Mouse (Mus musculus): ENCODE results near the gene Efna4. TPM values are rescaled to one million over a fixed set of nuclear protein-coding genes. Genes with fewer than 3 reads are reported as not detected.
A peak's percentile ranks its signal among the peaks of the same experiment; 100 is the strongest.

The Efna4 gene
- polyA plus RNA-seq, 1 experiment from 2014 or later = 9.8 TPM

GRCm38 (mm10) chr3:89379388-89380131 is 41.7 kb upstream of the Efna4 start:
- Histone ChIP-seq H3K9ac (no peak overlapping the region), H3K9me3 (no peaks in the 10 kb centered on the region), H3K27ac (no peak overlapping the region), H3K4me1 (replicated peaks) (peaks cover 22% of the 10 kb centered on the region), H3K27me3 (no peaks in the 10 kb centered on the region), H3K4me2 (peak overlapping the region; percentile 85; the same call in 1 of the 2 replicates), H3K4me3 (no peak overlapping the region), H3K36me3 (no peaks in the 10 kb centered on the region)
- ATAC-seq (ENCODE audit: low FRiP score) = no peak
- WGBS = 89% methylated on average over 31 of the region's 31 CpGs

- no peaks in the 10 kb centered on the region for H3K9me3 ChIP-seq
- H3K4me3 ChIP-seq = peak overlapping the region; percentile 57
- under 1% methylated on average over 28 of the region's 29 CpGs for WGBS
- H3K27ac ChIP-seq = peak overlapping the region; percentile 30
- ATAC-seq (ENCODE audit: low FRiP score) = peak; percentile 86
- H3K4me2 ChIP-seq = peak overlapping the region; percentile 85
- no peaks in the 10 kb centered on the region for H3K36me3 ChIP-seq
- H3K4me1 ChIP-seq (replicated peaks) = peaks cover 22% of the 10 kb centered on the region
- peak overlapping the region; percentile 80 for H3K9ac ChIP-seq
- peaks cover 1% of the 10 kb centered on the region; the same call in 1 of the 2 replicates for H3K27me3 ChIP-seq
Measured at GRCm38 (mm10) chr3:89378394-89379067, 40.7 kb upstream of the Efna4 start.

GRCm38 (mm10) chr3:89377831-89378230 is 40.0 kb upstream of the Efna4 start:
- Histone ChIP-seq H3K4me3 (no peak overlapping the region), H3K9ac (0 out of 2 replicates have a peak overlapping the region, but pooled peaks have one; percentile 80)
- 74% methylated on average over 4 of the region's 4 CpGs for WGBS

GRCm38 (mm10) chr3:89373581-89374231 is 35.9 kb upstream of the Efna4 start:
- Histone ChIP-seq H3K27ac (no peak overlapping the region), H3K9me3 (no peaks in the 10 kb centered on the region), H3K36me3 (no peaks in the 10 kb centered on the region), H3K9ac (no peak overlapping the region), H3K4me2 (no peak overlapping the region), H3K4me1 (replicated peaks) (peaks cover 10% of the 10 kb centered on the region), H3K27me3 (peaks cover 7% of the 10 kb centered on the region; the same call in 1 of the 2 replicates), H3K4me3 (no peak overlapping the region)
- 44% methylated on average over 5 of the region's 5 CpGs for WGBS
- ATAC-seq (ENCODE audit: low FRiP score) = no peak

More at GRCm38 (mm10) chr3:89377831-89378230, 40.0 kb upstream of the Efna4 start:
- peak; percentile 4; the same call in 1 of the 2 replicates for ATAC-seq (ENCODE audit: low FRiP score)
- Histone ChIP-seq H3K4me2 (peak overlapping the region; percentile 85; the same call in 1 of the 2 replicates), H3K27ac (no peak overlapping the region), H3K9me3 (no peaks in the 10 kb centered on the region), H3K4me1 (replicated peaks) (peaks cover 22% of the 10 kb centered on the region), H3K27me3 (peaks cover 4% of the 10 kb centered on the region; the same call in 1 of the 2 replicates), H3K36me3 (no peaks in the 10 kb centered on the region)

- Histone ChIP-seq H3K4me3 (no peak overlapping the region), H3K27me3 (peaks cover 8% of the 10 kb centered on the region), H3K36me3 (no peaks in the 10 kb centered on the region), H3K9ac (no peak overlapping the region), H3K9me3 (no peaks in the 10 kb centered on the region), H3K27ac (no peak overlapping the region), H3K4me1 (replicated peaks) (no peaks in the 10 kb centered on the region), H3K4me2 (no peak overlapping the region)
- no peak for ATAC-seq (ENCODE audit: low FRiP score)
- WGBS = 72% methylated on average over 11 of the region's 11 CpGs
Measured at GRCm38 (mm10) chr3:89367338-89367737, 29.5 kb upstream of the Efna4 start.

- no peak overlapping the region for H3K4me2 ChIP-seq
- no peak for ATAC-seq (ENCODE audit: low FRiP score)
- H3K36me3 ChIP-seq = no peaks in the 10 kb centered on the region
- H3K27ac ChIP-seq = no peak overlapping the region
- H3K9ac ChIP-seq = no peak overlapping the region
- no peaks in the 10 kb centered on the region for H3K9me3 ChIP-seq
- H3K27me3 ChIP-seq = peaks cover 7% of the 10 kb centered on the region; the same call in 1 of the 2 replicates
- no peaks in the 10 kb centered on the region for H3K4me1 ChIP-seq (replicated peaks)
- no peak overlapping the region for H3K4me3 ChIP-seq
- WGBS = 77% methylated on average over 20 of the region's 20 CpGs
Measured at GRCm38 (mm10) chr3:89365486-89366414, 27.9 kb upstream of the Efna4 start.

- Histone ChIP-seq H3K4me2 (no peak within 1 kb of the TSS), H3K36me3 (no peaks in the 10 kb centered on the region), H3K9me3 (no peaks in the 10 kb centered on the region), H3K27ac (no peak within 1 kb of the TSS), H3K4me1 (replicated peaks) (no peaks in the 10 kb centered on the region), H3K4me3 (no peak within 1 kb of the TSS), H3K27me3 (peaks cover 7% of the 10 kb centered on the region; the same call in 1 of the 2 replicates), H3K9ac (no peak within 1 kb of the TSS)
- WGBS = 86% methylated on average over 11 of the region's 11 CpGs
- no peak for ATAC-seq (ENCODE audit: low FRiP score)
Measured at GRCm38 (mm10) chr3:89365153-89365485, 27.3 kb upstream of the Efna4 start, which contains the start of gene Dcst1. Gene Dcst1 (minus strand): TSS chr3:89365253.

- Histone ChIP-seq H3K36me3 (no peaks in the 10 kb centered on the region), H3K9ac (no peak overlapping the region), H3K27me3 (peaks cover 7% of the 10 kb centered on the region; the same call in 1 of the 2 replicates), H3K4me3 (no peak overlapping the region), H3K4me1 (replicated peaks) (no peaks in the 10 kb centered on the region), H3K9me3 (no peaks in the 10 kb centered on the region), H3K4me2 (no peak overlapping the region), H3K27ac (no peak overlapping the region)
- 50% methylated on average over 8 of the region's 8 CpGs for WGBS
- ATAC-seq (ENCODE audit: low FRiP score) = no peak
Measured at GRCm38 (mm10) chr3:89364631-89365030, 26.8 kb upstream of the Efna4 start.

- H3K4me3 ChIP-seq = no peak within 1 kb of the TSS
- no peaks in the 10 kb centered on the region for H3K4me1 ChIP-seq (replicated peaks)
- WGBS = 90% methylated on average over 7 of the region's 7 CpGs
- H3K27me3 ChIP-seq = peaks cover 14% of the 10 kb centered on the region; the same call in 1 of the 2 replicates
- H3K9me3 ChIP-seq = no peaks in the 10 kb centered on the region
- H3K36me3 ChIP-seq = no peaks in the 10 kb centered on the region
- no peak within 1 kb of the TSS for H3K9ac ChIP-seq
- no peak within 1 kb of the TSS for H3K27ac ChIP-seq
- no peak for ATAC-seq (ENCODE audit: low FRiP score)
- no peak within 1 kb of the TSS for H3K4me2 ChIP-seq
Measured at GRCm38 (mm10) chr3:89361675-89362074, 23.8 kb upstream of the Efna4 start, which contains the start of gene Dcst2. Gene Dcst2 (plus strand): TSS chr3:89361975.

GRCm38 (mm10) chr3:89360237-89360636 is 22.4 kb upstream of the Efna4 start:
- H3K9ac ChIP-seq = no peak overlapping the region
- no peaks in the 10 kb centered on the region for H3K36me3 ChIP-seq
- 81% methylated on average over 3 of the region's 3 CpGs for WGBS
- peaks cover 20% of the 10 kb centered on the region; the same call in 1 of the 2 replicates for H3K27me3 ChIP-seq
- H3K4me2 ChIP-seq = no peak overlapping the region
- H3K4me1 ChIP-seq (replicated peaks) = no peaks in the 10 kb centered on the region
- no peak overlapping the region for H3K4me3 ChIP-seq
- H3K9me3 ChIP-seq = no peaks in the 10 kb centered on the region
- no peak for ATAC-seq (ENCODE audit: low FRiP score)
- no peak overlapping the region for H3K27ac ChIP-seq

GRCm38 (mm10) chr3:89359630-89360029 is 21.8 kb upstream of the Efna4 start:
- Histone ChIP-seq H3K4me1 (replicated peaks) (peaks cover 3% of the 10 kb centered on the region), H3K27me3 (peaks cover 20% of the 10 kb centered on the region; the same call in 1 of the 2 replicates), H3K27ac (no peak overlapping the region), H3K4me3 (no peak overlapping the region), H3K4me2 (no peak overlapping the region), H3K36me3 (no peaks in the 10 kb centered on the region), H3K9me3 (no peaks in the 10 kb centered on the region), H3K9ac (no peak overlapping the region)
- no peak for ATAC-seq (ENCODE audit: low FRiP score)
- WGBS = 60% methylated on average over 6 of the region's 6 CpGs
